Mouse (Mus musculus) brain, embryonic 14.5 days (tissue): ENCODE measurements around the gene Lrrc8a.

Source experiments
- CTCF ChIP-seq: fragments of 200-500 bp; IDR thresholded peaks from 2 replicates; pipeline ENCODE4 v1.5.1; 2012; ENCODE audit warnings: inconsistent platforms, mild to moderate bottlenecking, moderate library complexity, borderline replicate concordance; ENCODE audit not compliant: insufficient read depth, insufficient read length; ENCODE audit errors: extremely low read depth
- POLR2A ChIP-seq: fragments of 200-500 bp; IDR thresholded peaks from 2 replicates; pipeline ENCODE4 v1.6.1; 2012; ENCODE audit warnings: mild to moderate bottlenecking, inconsistent platforms, borderline replicate concordance; ENCODE audit not compliant: poor library complexity, insufficient read depth, insufficient read length, severe bottlenecking; ENCODE audit errors: extremely low read depth

DNA sequence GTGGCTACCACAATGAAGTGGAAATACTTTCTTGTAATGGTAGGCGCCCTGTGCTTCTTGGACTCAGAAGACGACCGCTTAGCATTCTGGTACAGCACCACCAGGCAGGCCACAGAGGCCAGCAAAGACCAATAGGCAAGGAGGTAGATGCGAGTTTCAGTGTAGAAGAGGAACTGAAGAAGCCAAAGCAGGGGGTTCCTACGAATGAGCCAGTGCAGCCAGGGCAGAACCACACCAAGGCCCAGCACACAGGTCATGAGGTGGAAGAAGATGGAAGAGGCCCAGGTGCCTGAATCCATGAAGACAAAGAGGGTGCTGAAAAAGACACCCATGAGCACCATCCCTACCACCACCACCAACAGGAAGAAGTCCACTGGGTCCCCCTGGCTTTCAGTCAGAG, 47.5 kb downstream of the Lrrc8a start:
- TF ChIP-seq CTCF, result no peak
- no peak for TF ChIP-seq POLR2A
